Mouse (Mus musculus): Measurements from ENCODE around the gene Casq1. TPM values are rescaled to one million over a fixed set of nuclear protein-coding genes. Genes with fewer than 3 reads are reported as not detected.
A peak's percentile ranks its signal among the peaks of the same experiment; 100 is the strongest.

Casq1 gene
- polyA plus RNA-seq, 1 experiment from 2014 or later = 162 TPM

DNA sequence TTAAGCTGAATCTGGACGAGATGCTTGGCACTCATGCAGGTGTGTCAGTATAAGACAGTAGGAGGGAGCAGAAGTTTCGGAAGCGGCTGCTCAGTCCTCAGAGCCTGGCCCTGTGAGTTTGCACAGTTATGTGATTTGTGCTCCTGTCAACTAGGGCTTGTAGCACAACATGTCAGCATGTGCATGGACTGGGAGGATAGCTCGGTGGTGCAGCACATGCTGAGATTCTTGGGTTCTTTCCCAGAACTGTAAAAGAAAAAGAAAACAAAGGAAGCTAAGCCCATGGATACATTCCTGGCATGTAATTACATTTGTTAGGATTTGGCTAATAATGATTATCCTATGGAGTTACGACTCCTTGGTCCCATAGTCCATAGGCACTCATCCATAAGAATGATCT lies 46.5 kb downstream of the Casq1 start:
- no peak for ATAC-seq (ENCODE audit: extremely low read depth, insufficient number of reproducible peaks, low FRiP score, low TSS enrichment)
- peaks cover 95% of the 10 kb centered on the region for H3K36me3 ChIP-seq
- H3K4me1 ChIP-seq = peaks cover 13% of the 10 kb centered on the region
- H3K4me2 ChIP-seq = no peak overlapping the region
- no peak overlapping the region for H3K9ac ChIP-seq
- H3K4me3 ChIP-seq = no peak overlapping the region
- no peaks in the 10 kb centered on the region for H3K27me3 ChIP-seq (replicated peaks)
- H3K9me3 ChIP-seq = no peaks in the 10 kb centered on the region
- H3K27ac ChIP-seq (replicated peaks) = 0 out of 2 replicates have a peak overlapping the region, but pooled peaks have one; percentile 64
- WGBS = 86% methylated on average over 5 of the region's 5 CpGs

DNA sequence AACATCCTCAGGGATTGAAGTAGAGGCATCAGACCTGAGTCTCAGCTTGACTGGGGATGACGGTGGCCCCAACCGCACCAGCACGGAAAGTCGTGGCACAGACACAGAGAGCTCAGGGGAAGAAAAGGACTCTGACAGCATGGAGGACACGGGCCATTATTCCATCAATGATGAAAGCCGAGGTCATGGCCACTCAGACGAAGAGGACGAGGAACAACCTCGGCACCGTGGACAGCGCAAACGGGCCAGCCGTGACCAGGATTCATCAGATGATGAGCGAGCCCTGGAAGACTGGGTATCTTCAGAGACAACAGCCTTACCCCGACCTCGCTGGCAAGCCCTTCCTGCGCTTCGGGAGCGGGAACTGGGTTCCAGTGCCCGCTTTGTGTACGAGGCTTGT lies 47.3 kb downstream of the Casq1 start:
- no peak overlapping the region for H3K4me3 ChIP-seq
- WGBS = 91% methylated on average over 21 of the region's 21 CpGs
- peaks cover 95% of the 10 kb centered on the region for H3K36me3 ChIP-seq

DNA sequence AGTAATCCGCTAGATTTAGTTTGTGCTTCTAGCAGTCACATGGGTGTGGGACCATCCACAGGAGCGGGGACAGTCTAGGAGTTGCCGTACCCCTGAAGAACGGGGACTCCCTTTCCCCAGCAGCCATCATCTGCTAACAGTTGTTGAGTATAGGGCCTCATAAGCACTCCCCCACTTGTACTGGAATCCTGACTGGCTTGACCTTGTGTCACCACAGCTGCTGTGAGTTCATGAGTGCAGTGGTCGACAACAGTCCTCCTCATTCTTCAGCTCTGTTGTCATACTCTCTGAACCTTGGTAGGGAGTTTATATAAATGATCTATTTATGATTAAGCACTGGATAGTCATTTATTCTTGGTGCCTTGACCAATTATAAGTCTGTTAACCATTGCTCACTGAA lies 49.9 kb downstream of the Casq1 start:
- H3K36me3 ChIP-seq = peaks cover 97% of the 10 kb centered on the region
- H3K27me3 ChIP-seq (replicated peaks) = no peaks in the 10 kb centered on the region
- WGBS = 85% methylated on average over 5 of the region's 5 CpGs
- no peak overlapping the region for H3K4me3 ChIP-seq
- no peak overlapping the region for H3K27ac ChIP-seq (replicated peaks)
- no peaks in the 10 kb centered on the region for H3K9me3 ChIP-seq
- no peak for ATAC-seq (ENCODE audit: extremely low read depth, insufficient number of reproducible peaks, low FRiP score, low TSS enrichment)
- no peak overlapping the region for H3K4me2 ChIP-seq
- no peak overlapping the region for H3K9ac ChIP-seq
- H3K4me1 ChIP-seq = peaks cover 11% of the 10 kb centered on the region

More for the DNA sequence above, 47.3 kb downstream of the Casq1 start:
- ATAC-seq (ENCODE audit: extremely low read depth, insufficient number of reproducible peaks, low FRiP score, low TSS enrichment) = no peak
- no peaks in the 10 kb centered on the region for H3K27me3 ChIP-seq (replicated peaks)
- H3K4me1 ChIP-seq = peaks cover 13% of the 10 kb centered on the region
- no peak overlapping the region for H3K4me2 ChIP-seq
- no peaks in the 10 kb centered on the region for H3K9me3 ChIP-seq
- H3K9ac ChIP-seq = no peak overlapping the region
- no peak overlapping the region for H3K27ac ChIP-seq (replicated peaks)

DNA sequence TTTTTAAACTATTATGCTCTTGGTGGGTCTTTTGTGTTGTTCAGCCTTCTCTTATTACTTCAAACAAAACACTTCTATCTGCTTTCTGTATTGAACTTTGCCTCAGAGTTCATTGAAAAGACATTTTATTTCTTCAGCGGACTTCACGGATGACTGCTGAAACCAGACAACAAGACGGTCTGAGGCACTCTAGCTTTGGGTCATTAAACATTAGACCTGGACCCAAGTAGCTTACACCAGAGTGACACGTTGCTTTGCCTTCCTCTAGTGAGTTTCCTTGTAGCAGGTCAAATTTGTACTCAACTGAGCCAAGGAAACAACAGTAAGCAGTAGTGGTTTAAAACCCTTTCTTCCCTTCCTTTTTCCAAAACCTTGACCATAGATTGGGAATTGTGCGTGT lies 51.8 kb downstream of the Casq1 start:
- Histone ChIP-seq H3K4me2 (no peak overlapping the region), H3K9ac (no peak overlapping the region), H3K4me1 (peaks cover 12% of the 10 kb centered on the region), H3K36me3 (peaks cover 87% of the 10 kb centered on the region), H3K4me3 (no peak overlapping the region), H3K9me3 (no peaks in the 10 kb centered on the region), H3K27ac (replicated peaks) (no peak overlapping the region), H3K27me3 (replicated peaks) (no peaks in the 10 kb centered on the region)
- WGBS = 93% methylated on average over 5 of the region's 5 CpGs
- ATAC-seq (ENCODE audit: extremely low read depth, insufficient number of reproducible peaks, low FRiP score, low TSS enrichment) = no peak

DNA sequence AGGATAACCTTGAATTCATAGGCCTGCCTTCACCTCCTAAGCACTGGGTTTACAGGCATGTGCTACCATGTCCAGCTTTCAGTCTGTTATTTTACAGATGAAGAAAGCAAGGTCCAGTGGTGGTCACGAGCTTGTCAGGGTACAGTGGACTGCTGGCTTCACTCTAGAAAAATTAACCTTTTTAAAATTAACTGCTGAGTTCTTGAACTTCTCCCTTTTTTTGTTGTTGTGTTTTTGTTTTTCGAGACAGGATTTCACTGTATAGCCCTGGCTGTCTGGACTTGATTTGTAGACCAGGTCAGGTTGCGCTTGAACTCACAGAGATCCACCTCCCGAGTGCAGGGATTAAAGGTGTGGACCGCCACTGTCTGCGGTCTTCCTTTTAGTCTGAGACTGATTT lies 56.7 kb downstream of the Casq1 start:
- ATAC-seq (ENCODE audit: extremely low read depth, insufficient number of reproducible peaks, low FRiP score, low TSS enrichment) = no peak
- Histone ChIP-seq H3K27me3 (replicated peaks) (no peaks in the 10 kb centered on the region), H3K27ac (replicated peaks) (no peak overlapping the region), H3K9ac (0 out of 2 replicates have a peak overlapping the region, but pooled peaks have one; percentile 10), H3K4me2 (no peak overlapping the region), H3K4me1 (peaks cover 40% of the 10 kb centered on the region), H3K9me3 (no peaks in the 10 kb centered on the region), H3K4me3 (no peak overlapping the region), H3K36me3 (peaks cover 44% of the 10 kb centered on the region)
- 88% methylated on average over 6 of the region's 6 CpGs for WGBS

DNA sequence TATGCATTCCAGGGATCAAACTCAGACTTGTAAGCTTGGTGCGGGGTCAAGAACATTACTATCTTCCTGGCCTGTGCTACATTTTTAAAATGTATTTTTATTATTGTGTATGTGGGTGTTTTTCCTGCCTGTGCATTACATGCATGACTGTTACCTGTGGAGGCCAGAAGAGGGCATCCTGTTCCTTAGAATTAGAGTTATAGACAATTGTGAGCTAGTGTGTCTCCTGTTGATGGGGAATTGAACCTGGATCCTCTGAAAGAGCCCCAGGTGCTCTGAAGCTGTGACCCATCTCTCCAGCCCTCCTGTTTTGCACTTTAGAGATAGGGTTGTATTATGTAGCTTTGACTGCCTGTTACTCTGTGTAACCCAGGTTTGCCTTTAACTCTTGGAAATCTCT lies 57.7 kb downstream of the Casq1 start:
- H3K9me3 ChIP-seq = no peaks in the 10 kb centered on the region
- no peak for ATAC-seq (ENCODE audit: extremely low read depth, insufficient number of reproducible peaks, low FRiP score, low TSS enrichment)
- peaks cover 40% of the 10 kb centered on the region for H3K4me1 ChIP-seq
- H3K4me2 ChIP-seq = no peak overlapping the region
- no peak overlapping the region for H3K27ac ChIP-seq (replicated peaks)
- H3K27me3 ChIP-seq (replicated peaks) = no peaks in the 10 kb centered on the region
- H3K36me3 ChIP-seq = peaks cover 37% of the 10 kb centered on the region
- no peak overlapping the region for H3K9ac ChIP-seq
- 93% methylated on average over 1 of the region's 1 CpGs for WGBS
- no peak overlapping the region for H3K4me3 ChIP-seq

DNA sequence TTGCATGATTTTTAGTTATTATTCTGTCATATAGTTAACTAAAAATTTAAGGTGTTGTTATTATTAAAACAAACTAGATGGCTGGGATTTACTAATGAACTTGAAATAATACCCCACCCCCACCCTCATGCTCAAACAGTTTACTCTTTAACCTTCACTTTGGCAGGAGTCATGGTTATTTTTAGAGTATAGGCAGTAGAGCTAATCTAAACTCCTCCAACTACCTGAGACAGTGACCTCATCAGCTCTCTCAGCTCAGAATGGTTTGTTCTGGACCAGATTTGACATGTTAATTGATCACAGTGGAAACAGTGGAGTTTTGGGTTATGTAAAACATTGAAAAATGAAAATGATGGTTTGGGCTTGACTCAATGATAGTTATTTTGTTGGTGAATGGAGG lies 59.2 kb downstream of the Casq1 start:
- peaks cover 36% of the 10 kb centered on the region for H3K36me3 ChIP-seq
- H3K4me3 ChIP-seq = no peak overlapping the region
- peak overlapping the region; percentile 53 for H3K4me2 ChIP-seq
- no peaks in the 10 kb centered on the region for H3K9me3 ChIP-seq
- peak overlapping the region; percentile 87 for H3K27ac ChIP-seq (replicated peaks)
- H3K27me3 ChIP-seq (replicated peaks) = no peaks in the 10 kb centered on the region
- H3K9ac ChIP-seq = peak overlapping the region; percentile 17; the same call in 1 of the 2 replicates
- H3K4me1 ChIP-seq = peaks cover 40% of the 10 kb centered on the region
- no peak for ATAC-seq (ENCODE audit: extremely low read depth, insufficient number of reproducible peaks, low FRiP score, low TSS enrichment)

DNA sequence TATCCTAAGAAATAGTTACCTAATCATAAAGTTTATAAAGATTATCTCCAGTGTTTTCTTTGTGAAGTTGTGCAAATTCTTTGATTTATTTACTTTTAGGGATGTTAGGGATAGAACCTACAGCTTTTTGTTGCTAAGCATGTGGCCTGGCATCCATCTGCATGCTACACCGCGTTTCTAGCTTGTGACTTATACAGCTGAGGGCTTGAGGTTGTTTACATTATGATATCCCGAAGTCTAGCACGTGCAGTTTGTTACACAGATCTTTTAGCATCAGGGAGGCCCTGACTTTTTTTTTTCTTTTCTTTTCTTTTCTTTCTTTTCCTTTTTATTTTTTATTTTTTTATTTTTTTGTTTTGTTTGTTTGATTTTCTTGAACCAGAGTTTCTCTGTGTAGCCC lies 59.7 kb downstream of the Casq1 start:
- Histone ChIP-seq H3K9me3 (no peaks in the 10 kb centered on the region), H3K4me1 (peaks cover 40% of the 10 kb centered on the region), H3K4me2 (peak overlapping the region; percentile 53), H3K27ac (replicated peaks) (peak overlapping the region; percentile 87), H3K36me3 (peaks cover 36% of the 10 kb centered on the region), H3K27me3 (replicated peaks) (no peaks in the 10 kb centered on the region), H3K4me3 (no peak overlapping the region), H3K9ac (peak overlapping the region; percentile 17; the same call in 1 of the 2 replicates)
- WGBS = 32% methylated on average over 4 of the region's 4 CpGs
- no peak for ATAC-seq (ENCODE audit: extremely low read depth, insufficient number of reproducible peaks, low FRiP score, low TSS enrichment)

Other genes starting within 250 kb of the Casq1 start
- gene Vangl2, start 191.4 kb downstream of the Casq1 start, polyA plus RNA-seq (2015; fragmentation: Nextera tagmentation; extraction: Ambion mirVana) = 8.9 and 9.3 TPM in 2 replicates
- not detected in 2 replicates for gene Nhlh1, start 162.3 kb downstream of the Casq1 start, polyA plus RNA-seq (2015; fragmentation: Nextera tagmentation; extraction: Ambion mirVana)
- gene Copa, start 137.3 kb downstream of the Casq1 start, polyA plus RNA-seq (2015; fragmentation: Nextera tagmentation; extraction: Ambion mirVana) = 162 and 163 TPM in 2 replicates
- 115 TPM in 2 replicates for gene Ncstn, start 137.1 kb downstream of the Casq1 start, polyA plus RNA-seq (2015; fragmentation: Nextera tagmentation; extraction: Ambion mirVana)
- gene Pex19, start 93.1 kb downstream of the Casq1 start, polyA plus RNA-seq (2015; fragmentation: Nextera tagmentation; extraction: Ambion mirVana) = 124 and 131 TPM in 2 replicates
- gene Dcaf8, start 71.8 kb downstream of the Casq1 start, polyA plus RNA-seq (2015; fragmentation: Nextera tagmentation; extraction: Ambion mirVana) = 106 and 108 TPM in 2 replicates
- 169 and 180 TPM in 2 replicates for gene Pea15a, start 13.1 kb downstream of the Casq1 start, polyA plus RNA-seq (2015; fragmentation: Nextera tagmentation; extraction: Ambion mirVana)
- 0.21 and 0.52 TPM in 2 replicates for gene Atp1a4, start 38.5 kb upstream of the Casq1 start, polyA plus RNA-seq (2015; fragmentation: Nextera tagmentation; extraction: Ambion mirVana)
- 27.8 and 31.6 TPM in 2 replicates for gene Igsf8, start 41.8 kb upstream of the Casq1 start, polyA plus RNA-seq (2015; fragmentation: Nextera tagmentation; extraction: Ambion mirVana)
- 17.0 and 20.8 TPM in 2 replicates for gene Atp1a2, start 78.2 kb upstream of the Casq1 start, polyA plus RNA-seq (2015; fragmentation: Nextera tagmentation; extraction: Ambion mirVana)
- not detected in 2 replicates for gene Kcnj9, start 109.5 kb upstream of the Casq1 start, polyA plus RNA-seq (2015; fragmentation: Nextera tagmentation; extraction: Ambion mirVana)
- gene Kcnj10, start 121.3 kb upstream of the Casq1 start, polyA plus RNA-seq (2015; fragmentation: Nextera tagmentation; extraction: Ambion mirVana) = 0.04 TPM in 1 of 2 replicates, not detected in the other
- gene Pigm, start 156.7 kb upstream of the Casq1 start, polyA plus RNA-seq (2015; fragmentation: Nextera tagmentation; extraction: Ambion mirVana) = 4.4 and 4.7 TPM in 2 replicates